Mouse (Mus musculus) adrenal gland (tissue): Measurements from ENCODE around the gene Ssmem1.

Source experiments
- intact Hi-C: fragments of 180-260 bp; cut with DNase I; formaldehyde crosslinking; loops from one replicate; pipeline ENCODE4 v1.15.1; 2025

The Ssmem1 gene

DNA sequence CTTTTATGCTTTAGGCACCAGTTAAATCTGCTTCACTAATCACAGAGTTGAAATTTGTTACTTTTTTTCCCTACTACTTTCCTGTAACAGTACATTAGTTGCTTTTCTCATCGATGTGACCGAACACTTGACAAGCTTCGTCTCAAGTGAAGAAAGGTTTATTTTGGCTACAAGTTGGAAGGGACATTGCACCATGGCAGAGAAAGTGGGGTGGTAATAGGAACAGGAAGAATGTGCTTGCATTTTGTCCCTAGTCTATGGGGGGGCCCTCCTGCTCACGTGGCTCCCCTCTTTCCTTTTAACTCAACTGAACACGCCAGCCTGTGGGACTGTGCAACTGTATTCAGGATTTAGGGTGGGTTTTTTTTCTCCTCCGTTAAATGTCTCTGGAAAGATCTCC lies 43.0 kb downstream of the Ssmem1 start:
- intact Hi-C loops, result no loop called here

DNA sequence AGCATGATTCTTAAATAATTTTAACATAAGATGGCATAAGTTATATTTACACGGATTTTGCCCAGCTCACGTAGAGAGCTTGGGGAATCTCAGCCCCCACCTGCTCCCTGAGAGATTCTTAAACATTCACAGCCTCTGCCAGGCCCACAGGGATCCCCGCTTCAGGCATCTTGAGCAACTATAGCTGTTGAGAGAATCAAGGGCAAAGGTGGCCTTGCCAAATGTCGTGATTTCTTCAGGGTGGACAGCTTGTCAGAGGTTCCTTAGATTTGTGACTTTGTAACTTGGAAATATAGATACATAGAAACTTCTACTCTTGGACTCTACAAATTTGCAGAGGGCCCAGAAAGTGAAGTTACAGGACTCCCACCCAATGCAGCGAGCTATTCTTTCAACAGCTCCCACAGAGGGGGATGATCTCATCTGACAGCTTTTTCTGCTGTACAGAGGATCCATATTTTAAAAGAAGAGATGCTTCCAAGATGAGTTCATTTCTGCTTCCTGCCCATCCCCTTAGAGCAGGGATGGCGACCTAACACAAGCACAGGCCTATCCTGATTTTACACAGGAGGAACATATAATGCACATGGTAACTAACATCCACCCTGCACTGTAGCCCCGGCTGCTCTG lies 43.8 kb downstream of the Ssmem1 start:
- intact Hi-C loops, result no loop called here

DNA sequence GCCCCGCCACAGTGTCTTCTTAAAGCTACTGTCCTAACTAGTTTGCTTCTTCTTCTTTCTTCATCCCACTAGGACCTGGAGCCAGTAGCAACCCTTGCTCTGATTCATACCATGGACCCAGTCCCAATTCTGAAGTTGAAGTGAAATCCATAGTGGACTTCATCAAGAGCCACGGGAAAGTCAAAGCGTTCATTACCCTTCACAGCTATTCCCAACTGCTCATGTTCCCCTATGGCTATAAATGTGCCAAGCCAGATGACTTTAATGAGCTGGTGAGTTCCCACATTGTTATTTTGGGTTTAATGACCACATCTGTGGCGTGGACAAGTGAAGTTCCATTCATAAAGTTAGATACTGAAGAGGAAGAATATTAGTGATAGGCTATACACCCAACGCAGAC lies 44.4 kb downstream of the Ssmem1 start:
- intact Hi-C loops, result no loop called here

DNA sequence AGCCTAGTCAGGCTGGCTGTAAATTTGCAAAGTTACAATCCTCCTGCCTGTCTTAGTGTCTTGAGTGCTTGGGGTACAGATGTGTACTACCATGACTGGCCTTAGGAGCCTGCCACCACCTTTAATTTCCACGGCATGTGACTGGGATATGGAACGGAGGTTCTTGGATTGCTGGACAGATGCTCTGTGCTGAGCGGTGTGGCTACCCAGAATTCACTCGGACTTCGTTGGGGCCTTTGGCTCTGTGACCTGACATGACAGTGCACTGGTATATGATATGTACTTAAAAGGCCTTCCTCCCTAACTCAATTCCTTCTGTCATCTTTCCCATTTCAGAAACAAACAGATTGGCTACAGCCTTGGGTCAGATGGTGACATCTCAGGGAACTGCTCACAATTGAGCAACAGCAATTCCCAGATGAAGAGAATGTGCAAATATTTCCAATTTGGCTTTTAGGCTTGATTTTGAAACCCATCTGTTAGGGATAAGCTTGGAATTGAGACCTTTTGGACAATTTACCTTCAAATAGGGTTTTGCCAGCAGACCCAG lies 45.0 kb downstream of the Ssmem1 start:
- intact Hi-C loops, result no loop called here

- intact Hi-C loops, result no loop called here
Measured at GRCm38 (mm10) chr6:30556080-30556479, 46.4 kb downstream of the Ssmem1 start.

DNA sequence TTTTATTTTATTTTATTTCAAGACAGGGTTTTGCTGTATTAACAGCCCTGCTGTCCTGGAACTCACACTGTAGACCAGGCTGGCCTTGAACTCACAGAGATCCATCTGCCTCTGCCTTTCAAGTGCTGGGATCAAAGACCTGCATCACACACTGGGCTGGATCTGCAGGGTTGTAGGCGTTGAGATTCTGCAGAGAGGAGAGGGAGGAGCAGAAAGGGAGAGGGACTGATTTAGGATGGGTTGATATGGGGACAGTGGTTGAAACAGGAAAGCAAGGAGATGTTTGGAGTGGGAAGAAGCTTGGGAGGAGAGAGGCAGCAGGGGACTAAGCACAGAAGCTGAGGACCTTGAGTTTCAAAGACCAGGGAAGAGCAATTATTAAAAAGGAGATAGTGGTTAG lies 50.1 kb downstream of the Ssmem1 start:
- intact Hi-C loops, result no loop called here

DNA sequence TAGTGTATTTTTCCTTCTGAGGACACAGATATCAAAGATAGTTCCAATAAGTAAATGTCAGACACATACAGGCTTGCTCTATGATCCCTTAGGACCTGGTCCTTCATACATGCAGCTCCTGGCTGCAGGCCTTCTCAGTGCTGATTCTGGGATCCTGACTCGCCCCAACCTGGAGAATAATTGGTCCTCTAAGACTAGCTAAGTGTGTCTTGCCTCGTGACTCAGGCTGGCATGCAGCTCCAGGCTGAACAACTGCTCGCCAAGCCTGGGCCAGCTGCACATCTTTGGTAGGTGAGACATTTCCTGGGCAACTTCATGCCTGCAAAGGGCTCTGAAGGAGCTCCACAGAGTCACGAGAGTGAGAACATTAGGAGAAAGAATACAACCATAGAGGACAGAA lies 52.5 kb downstream of the Ssmem1 start:
- intact Hi-C loops, result no loop called here

DNA sequence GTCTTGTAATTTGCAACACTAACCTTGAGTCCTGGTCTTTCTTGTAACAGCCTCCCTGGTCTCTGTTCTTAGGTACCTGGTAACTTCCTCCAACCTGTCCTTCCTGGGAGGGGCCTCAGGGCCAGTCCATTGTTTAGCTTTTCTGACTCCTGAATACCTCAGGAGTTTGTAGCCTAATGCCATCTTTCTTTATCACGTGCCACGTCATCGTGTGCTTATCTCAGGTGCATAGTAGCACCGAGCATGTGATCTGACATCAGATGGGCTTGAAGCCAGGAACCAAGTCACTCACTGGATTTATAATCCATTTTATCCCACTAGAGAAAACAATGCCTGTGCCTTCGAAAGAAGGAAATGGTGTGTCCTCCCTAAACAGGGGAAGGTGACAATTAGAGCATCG lies 53.9 kb downstream of the Ssmem1 start:
- intact Hi-C loops, result no loop called here

DNA sequence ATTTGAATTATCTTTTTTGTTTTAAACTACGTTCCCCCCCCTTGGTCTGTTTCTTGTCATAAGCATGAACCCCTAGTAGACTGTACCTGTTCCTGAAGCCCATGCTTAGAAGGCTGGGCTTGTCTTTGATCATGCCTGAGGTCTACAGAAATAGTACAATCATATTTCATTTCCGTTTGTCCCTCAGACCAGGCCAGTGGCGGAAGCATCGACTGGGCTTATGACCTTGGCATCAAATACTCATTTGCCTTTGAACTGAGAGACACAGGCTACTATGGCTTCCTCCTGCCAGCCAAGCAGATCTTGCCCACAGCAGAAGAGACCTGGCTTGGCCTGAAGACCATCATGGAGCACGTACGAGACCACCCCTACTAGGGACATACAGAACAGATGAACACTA lies 54.4 kb downstream of the Ssmem1 start:
- intact Hi-C loops, result no loop called here

- intact Hi-C loops, result no loop called here
Measured at GRCm38 (mm10) chr6:30568069-30568468, 58.4 kb downstream of the Ssmem1 start, which contains the start of gene Cpa4. Cpa4 (plus strand) TSS chr6:30568369.

- intact Hi-C loops, result no loop called here
Measured at GRCm38 (mm10) chr6:30569331-30569730, 59.7 kb downstream of the Ssmem1 start.
